Mouse (Mus musculus): ENCODE data around the gene Cacna2d2. TPM values are rescaled to one million over a fixed set of nuclear protein-coding genes. Genes with fewer than 3 reads are reported as not detected.

Gene Cacna2d2
- polyA plus RNA-seq, 1 experiment from 2014 or later: 7.9 TPM

- H3K27me3 ChIP-seq (ENCODE audit: control insufficient read depth, insufficient read depth, low read length): no peaks in the 10 kb centered on the region; the same call in 1 of the 2 replicates
- DNase-seq (peak; percentile 29), ATAC-seq (ENCODE audit: low FRiP score, low TSS enrichment) (peak; percentile 65)
- H3K9ac ChIP-seq (replicated peaks; ENCODE audit: low read length): no peak overlapping the region; the same call in 1 of the 2 replicates
- H3K4me1 ChIP-seq (ENCODE audit: control insufficient read depth, insufficient read depth, low read length): peaks cover 54% of the 10 kb centered on the region
- H3K9me3 ChIP-seq (ENCODE audit: control insufficient read depth, low read length): no peaks in the 10 kb centered on the region
- H3K27ac ChIP-seq (replicated peaks; ENCODE audit: low read depth, low read length): peak overlapping the region; percentile 67; the same call in 1 of the 2 replicates
- H3K36me3 ChIP-seq (ENCODE audit: control insufficient read depth, insufficient read depth, low read length): no peaks in the 10 kb centered on the region
- WGBS: 23% methylated on average over 6 of the region's 6 CpGs
- H3K4me2 ChIP-seq (ENCODE audit: low read length): no peak overlapping the region
- no peak overlapping the region for H3K4me3 ChIP-seq (replicated peaks; ENCODE audit: low read depth, low read length)
Measured at GRCm38 (mm10) chr9:107434851-107435250, 35.4 kb downstream of the Cacna2d2 start.

DNA sequence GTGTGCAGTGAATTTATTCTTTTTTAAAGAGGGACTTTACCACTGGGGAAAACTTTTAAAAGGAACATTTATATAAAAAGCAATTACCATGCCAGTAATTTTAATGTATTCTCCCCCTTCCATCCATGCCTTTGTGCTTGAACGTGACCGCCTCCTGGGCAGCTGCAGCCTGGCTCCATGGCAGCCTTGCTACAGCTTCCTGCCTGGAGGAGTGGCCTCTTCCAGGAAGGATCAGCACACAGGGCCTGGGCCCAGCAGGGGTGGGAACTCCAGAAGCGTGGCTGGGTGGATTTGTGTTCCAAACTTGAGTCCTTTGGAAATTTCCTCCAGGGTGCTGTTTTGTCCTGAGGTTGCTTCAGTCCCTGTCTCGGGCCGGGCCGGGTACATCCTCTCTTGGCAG lies 35.9 kb downstream of the Cacna2d2 start:
- Histone ChIP-seq H3K27me3 (ENCODE audit: control insufficient read depth, insufficient read depth, low read length) (no peaks in the 10 kb centered on the region; the same call in 1 of the 2 replicates), H3K9me3 (ENCODE audit: control insufficient read depth, low read length) (no peaks in the 10 kb centered on the region), H3K36me3 (ENCODE audit: control insufficient read depth, insufficient read depth, low read length) (no peaks in the 10 kb centered on the region), H3K4me1 (ENCODE audit: control insufficient read depth, insufficient read depth, low read length) (peaks cover 50% of the 10 kb centered on the region), H3K9ac (replicated peaks; ENCODE audit: low read length) (no peak overlapping the region), H3K4me3 (replicated peaks; ENCODE audit: low read depth, low read length) (no peak overlapping the region), H3K27ac (replicated peaks; ENCODE audit: low read depth, low read length) (peak overlapping the region; percentile 67), H3K4me2 (ENCODE audit: low read length) (no peak overlapping the region)
- 18% methylated on average over 6 of the region's 6 CpGs for WGBS
- peak; percentile 59 for DNase-seq
- peak; percentile 57; the same call in 1 of the 2 replicates for ATAC-seq (ENCODE audit: low FRiP score, low TSS enrichment)

- peak overlapping the region; percentile 50 for H3K27ac ChIP-seq (replicated peaks; ENCODE audit: low read depth, low read length)
- H3K27me3 ChIP-seq (ENCODE audit: control insufficient read depth, insufficient read depth, low read length): no peaks in the 10 kb centered on the region
- no peak for DNase-seq
- H3K9me3 ChIP-seq (ENCODE audit: control insufficient read depth, low read length): no peaks in the 10 kb centered on the region
- WGBS: 49% methylated on average over 4 of the region's 4 CpGs
- H3K4me1 ChIP-seq (ENCODE audit: control insufficient read depth, insufficient read depth, low read length): peaks cover 25% of the 10 kb centered on the region
- no peak overlapping the region for H3K4me3 ChIP-seq (replicated peaks; ENCODE audit: low read depth, low read length)
- ATAC-seq (ENCODE audit: low FRiP score, low TSS enrichment): no peak
- no peak overlapping the region for H3K4me2 ChIP-seq (ENCODE audit: low read length)
- H3K36me3 ChIP-seq (ENCODE audit: control insufficient read depth, insufficient read depth, low read length): no peaks in the 10 kb centered on the region
- H3K9ac ChIP-seq (replicated peaks; ENCODE audit: low read length): no peak overlapping the region
Measured at GRCm38 (mm10) chr9:107442891-107443290, 43.5 kb downstream of the Cacna2d2 start.

DNA sequence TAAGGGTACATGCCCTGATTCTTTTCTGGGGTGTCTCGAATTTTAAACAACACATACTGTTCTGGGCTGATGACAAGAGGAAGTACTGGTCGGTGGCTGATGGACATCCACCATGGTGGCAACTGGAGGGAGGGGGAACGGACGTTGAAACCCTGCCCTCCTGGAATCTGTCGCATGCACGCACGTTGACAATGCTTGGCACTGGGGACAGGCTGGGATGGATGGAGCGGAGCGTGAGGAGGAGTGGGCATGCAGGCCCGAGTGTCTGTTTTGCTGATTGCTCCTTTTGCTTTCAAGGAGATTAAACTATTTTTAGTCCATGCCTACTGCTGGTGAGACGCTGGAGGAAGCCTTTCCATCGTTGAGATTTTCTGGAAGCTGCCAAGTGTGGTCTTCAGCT lies 43.9 kb downstream of the Cacna2d2 start:
- peak overlapping the region; percentile 50 for H3K27ac ChIP-seq (replicated peaks; ENCODE audit: low read depth, low read length)
- 44% methylated on average over 12 of the region's 12 CpGs for whole genome bisulfite sequencing
- DNase-seq (no peak), ATAC-seq (ENCODE audit: low FRiP score, low TSS enrichment) (no peak)
- no peak overlapping the region for H3K4me3 ChIP-seq (replicated peaks; ENCODE audit: low read depth, low read length)
- no peak overlapping the region for H3K4me2 ChIP-seq (ENCODE audit: low read length)
- H3K9ac ChIP-seq (replicated peaks; ENCODE audit: low read length): no peak overlapping the region
- H3K4me1 ChIP-seq (ENCODE audit: control insufficient read depth, insufficient read depth, low read length): peaks cover 25% of the 10 kb centered on the region
- H3K36me3 ChIP-seq (ENCODE audit: control insufficient read depth, insufficient read depth, low read length): no peaks in the 10 kb centered on the region
- H3K9me3 ChIP-seq (ENCODE audit: control insufficient read depth, low read length): no peaks in the 10 kb centered on the region
- no peaks in the 10 kb centered on the region for H3K27me3 ChIP-seq (ENCODE audit: control insufficient read depth, insufficient read depth, low read length)

DNA sequence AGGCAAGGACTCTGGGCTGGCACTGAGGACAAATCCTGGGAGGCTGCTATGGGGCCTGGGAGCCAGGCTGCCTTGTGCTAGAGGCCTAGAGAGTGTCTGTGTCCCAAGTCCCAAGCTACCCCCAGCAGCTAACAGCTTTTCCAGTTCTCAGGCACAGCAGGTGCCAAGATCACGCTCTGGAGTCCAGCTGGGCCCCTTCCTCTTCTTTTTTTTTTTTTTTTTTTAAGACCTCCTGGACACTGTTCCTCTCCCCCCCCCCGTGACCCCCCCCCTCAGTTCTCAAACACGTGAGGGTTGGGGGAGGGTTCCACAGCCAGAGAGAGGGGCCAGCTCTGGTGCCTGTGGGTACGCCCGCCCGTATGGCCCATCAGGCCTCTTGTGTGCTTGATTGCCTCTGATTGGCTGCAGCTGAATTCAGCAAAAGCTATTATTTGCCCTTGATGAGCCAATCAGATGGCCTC lies 45.6 kb downstream of the Cacna2d2 start:
- Histone ChIP-seq H3K9ac (replicated peaks; ENCODE audit: low read length) (no peak overlapping the region), H3K9me3 (ENCODE audit: control insufficient read depth, low read length) (no peaks in the 10 kb centered on the region), H3K27ac (replicated peaks; ENCODE audit: low read depth, low read length) (peak overlapping the region; percentile 79), H3K4me2 (ENCODE audit: low read length) (no peak overlapping the region), H3K36me3 (ENCODE audit: control insufficient read depth, insufficient read depth, low read length) (no peaks in the 10 kb centered on the region), H3K4me1 (ENCODE audit: control insufficient read depth, insufficient read depth, low read length) (peaks cover 31% of the 10 kb centered on the region), H3K27me3 (ENCODE audit: control insufficient read depth, insufficient read depth, low read length) (no peaks in the 10 kb centered on the region), H3K4me3 (replicated peaks; ENCODE audit: low read depth, low read length) (no peak overlapping the region)
- DNase-seq (peak; percentile 63), ATAC-seq (ENCODE audit: low FRiP score, low TSS enrichment) (peak; percentile 65; the same call in 1 of the 2 replicates)
- WGBS: 5% methylated on average over 5 of the region's 6 CpGs

DNA sequence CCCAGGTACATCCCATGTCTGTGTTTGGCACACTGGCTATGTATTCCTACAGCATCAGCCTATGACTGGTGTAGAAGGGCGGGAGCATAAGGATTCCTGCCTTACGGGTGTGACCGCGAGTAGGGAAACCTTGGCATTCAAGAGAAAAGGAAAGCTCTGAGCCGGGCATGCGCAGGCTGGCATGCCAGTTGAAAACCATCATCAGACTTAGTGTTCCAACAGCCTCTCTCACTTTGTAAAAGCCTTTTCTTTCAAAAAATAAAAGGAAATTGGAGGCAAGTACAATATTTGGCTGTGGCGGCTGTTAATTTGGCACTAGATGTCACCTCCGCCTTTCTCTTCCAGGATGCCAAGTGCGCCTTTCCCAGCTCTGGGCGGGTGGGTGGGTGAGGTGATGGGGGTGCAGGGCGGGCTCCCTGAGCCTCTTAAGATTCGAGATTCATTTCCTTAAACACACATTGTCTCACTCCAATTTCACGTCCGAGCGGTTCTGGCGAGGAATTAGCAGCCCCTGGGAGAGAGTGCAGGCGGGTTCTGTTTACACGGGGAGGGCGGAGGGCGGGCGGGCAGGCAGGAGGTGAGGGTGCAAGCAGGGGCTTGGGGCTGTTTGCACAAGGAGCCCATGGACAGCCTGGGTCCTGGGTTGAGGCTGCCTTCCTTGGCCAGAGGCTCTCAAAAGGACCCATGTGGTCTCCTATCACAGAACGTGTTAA lies 49.5 kb downstream of the Cacna2d2 start:
- 49% methylated on average over 22 of the region's 22 CpGs for WGBS
- Histone ChIP-seq H3K9ac (replicated peaks; ENCODE audit: low read length) (no peak overlapping the region), H3K4me1 (ENCODE audit: control insufficient read depth, insufficient read depth, low read length) (peaks cover 29% of the 10 kb centered on the region), H3K36me3 (ENCODE audit: control insufficient read depth, insufficient read depth, low read length) (no peaks in the 10 kb centered on the region), H3K9me3 (ENCODE audit: control insufficient read depth, low read length) (no peaks in the 10 kb centered on the region), H3K27ac (replicated peaks; ENCODE audit: low read depth, low read length) (peak overlapping the region; percentile 22), H3K27me3 (ENCODE audit: control insufficient read depth, insufficient read depth, low read length) (no peaks in the 10 kb centered on the region), H3K4me2 (ENCODE audit: low read length) (no peak overlapping the region), H3K4me3 (replicated peaks; ENCODE audit: low read depth, low read length) (no peak overlapping the region)
- no peak for ATAC-seq (ENCODE audit: low FRiP score, low TSS enrichment)
- no peak for DNase-seq

- DNase-seq: no peak
- Histone ChIP-seq H3K4me2 (ENCODE audit: low read length) (no peak overlapping the region), H3K36me3 (ENCODE audit: control insufficient read depth, insufficient read depth, low read length) (no peaks in the 10 kb centered on the region), H3K4me1 (ENCODE audit: control insufficient read depth, insufficient read depth, low read length) (peaks cover 15% of the 10 kb centered on the region; the same call in 1 of the 2 replicates), H3K9me3 (ENCODE audit: control insufficient read depth, low read length) (no peaks in the 10 kb centered on the region), H3K27ac (replicated peaks; ENCODE audit: low read depth, low read length) (no peak overlapping the region; the same call in 1 of the 2 replicates), H3K9ac (replicated peaks; ENCODE audit: low read length) (no peak overlapping the region), H3K27me3 (ENCODE audit: control insufficient read depth, insufficient read depth, low read length) (no peaks in the 10 kb centered on the region), H3K4me3 (replicated peaks; ENCODE audit: low read depth, low read length) (no peak overlapping the region)
- ATAC-seq (ENCODE audit: low FRiP score, low TSS enrichment): no peak
- WGBS: 74% methylated on average over 8 of the region's 8 CpGs
Measured at GRCm38 (mm10) chr9:107451400-107451799, 52.0 kb downstream of the Cacna2d2 start.

- H3K4me2 ChIP-seq (ENCODE audit: low read length): no peak overlapping the region
- H3K27me3 ChIP-seq (ENCODE audit: control insufficient read depth, insufficient read depth, low read length): no peaks in the 10 kb centered on the region
- H3K9ac ChIP-seq (replicated peaks; ENCODE audit: low read length): no peak overlapping the region
- no peaks in the 10 kb centered on the region for H3K9me3 ChIP-seq (ENCODE audit: control insufficient read depth, low read length)
- peaks cover 15% of the 10 kb centered on the region; the same call in 1 of the 2 replicates for H3K4me1 ChIP-seq (ENCODE audit: control insufficient read depth, insufficient read depth, low read length)
- no peaks in the 10 kb centered on the region for H3K36me3 ChIP-seq (ENCODE audit: control insufficient read depth, insufficient read depth, low read length)
- 33% methylated on average over 11 of the region's 11 CpGs for WGBS
- peak overlapping the region; percentile 55; the same call in 1 of the 2 replicates for H3K27ac ChIP-seq (replicated peaks; ENCODE audit: low read depth, low read length)
- H3K4me3 ChIP-seq (replicated peaks; ENCODE audit: low read depth, low read length): no peak overlapping the region
- DNase-seq (no peak), ATAC-seq (ENCODE audit: low FRiP score, low TSS enrichment) (peak; percentile 35; the same call in 1 of the 2 replicates)
Measured at GRCm38 (mm10) chr9:107451891-107452521, 52.6 kb downstream of the Cacna2d2 start.
